Mouse (Mus musculus): ENCODE measurements around the gene Sirt4. TPM values are rescaled to one million over a fixed set of nuclear protein-coding genes. Genes with fewer than 3 reads are reported as not detected.

Sirt4 gene
- total and polyA plus RNA-seq, 3 experiments = 15.3 to 25.1 (median 18.8) TPM

DNA sequence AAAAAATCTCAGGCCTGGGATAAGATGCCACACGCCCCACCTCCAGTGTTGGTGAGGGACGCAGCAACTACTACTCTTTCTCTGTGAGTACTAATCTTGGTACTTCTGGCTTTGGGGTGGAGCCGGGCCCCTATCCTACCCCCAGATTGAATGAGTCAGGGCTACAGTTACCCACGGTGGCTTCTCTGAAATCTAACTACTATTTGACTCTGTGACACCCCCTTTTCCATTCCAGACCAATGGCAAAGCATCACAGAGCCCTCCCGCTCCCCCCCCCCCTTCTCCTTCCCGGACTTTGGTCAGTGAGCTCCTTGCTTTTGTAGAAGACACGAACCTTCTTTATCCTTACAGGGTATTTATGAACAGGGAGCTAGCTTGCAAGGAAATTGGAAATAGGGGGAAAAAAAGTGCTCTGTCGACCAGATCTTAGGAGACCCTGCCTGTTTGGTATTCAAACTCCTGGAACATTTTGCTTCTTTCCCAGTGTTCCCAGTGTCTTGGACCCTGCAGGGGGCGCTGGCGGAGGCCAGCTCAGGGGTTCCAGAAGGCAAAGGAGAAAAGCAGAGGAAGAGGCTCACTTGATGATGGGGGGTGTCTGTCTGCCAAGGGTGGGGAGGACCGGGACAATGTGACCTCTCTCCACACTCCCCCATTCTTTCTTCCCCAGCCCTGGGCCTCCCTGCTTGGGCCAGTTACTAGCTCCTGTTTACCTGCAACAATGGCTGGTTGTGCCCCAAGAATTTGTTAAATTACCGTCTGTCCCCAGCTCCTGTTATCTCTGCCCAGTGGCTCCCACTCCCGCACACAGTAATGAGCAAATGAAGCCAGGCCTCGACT lies 53.2 kb downstream of the Sirt4 start:
- whole genome bisulfite sequencing = 35% methylated on average over 14 of the region's 14 CpGs
- Histone ChIP-seq H3K4me1 (ENCODE audit: control insufficient read depth, insufficient read depth, low read length) (no peaks in the 10 kb centered on the region), H3K79me2 (replicated peaks; ENCODE audit: control insufficient read depth, insufficient read depth, low read length) (no peaks in the 10 kb centered on the region), H3K4me3 (no peak overlapping the region), H3K9ac (ENCODE audit: low read depth, low read length) (no peak overlapping the region), H3K27me3 (ENCODE audit: control insufficient read depth, insufficient read depth, low read length) (peaks cover 17% of the 10 kb centered on the region), H3K27ac (no peak overlapping the region), H3K36me3 (ENCODE audit: control insufficient read depth, insufficient read depth, low read length) (no peaks in the 10 kb centered on the region)
- TF ChIP-seq EP300 (IDR thresholded peaks at IDR 0.05; ENCODE audit: insufficient read depth, low read depth, low read length) (no peak), POLR2A (IDR thresholded peaks at IDR 0.05; ENCODE audit: insufficient read depth, low read depth, low read length) (no peak), CTCF (IDR thresholded peaks at IDR 0.05) (peak; percentile 36)
- no peak for DNase-seq
- intact Hi-C loops (cut with DNase I) = no loop called here

DNA sequence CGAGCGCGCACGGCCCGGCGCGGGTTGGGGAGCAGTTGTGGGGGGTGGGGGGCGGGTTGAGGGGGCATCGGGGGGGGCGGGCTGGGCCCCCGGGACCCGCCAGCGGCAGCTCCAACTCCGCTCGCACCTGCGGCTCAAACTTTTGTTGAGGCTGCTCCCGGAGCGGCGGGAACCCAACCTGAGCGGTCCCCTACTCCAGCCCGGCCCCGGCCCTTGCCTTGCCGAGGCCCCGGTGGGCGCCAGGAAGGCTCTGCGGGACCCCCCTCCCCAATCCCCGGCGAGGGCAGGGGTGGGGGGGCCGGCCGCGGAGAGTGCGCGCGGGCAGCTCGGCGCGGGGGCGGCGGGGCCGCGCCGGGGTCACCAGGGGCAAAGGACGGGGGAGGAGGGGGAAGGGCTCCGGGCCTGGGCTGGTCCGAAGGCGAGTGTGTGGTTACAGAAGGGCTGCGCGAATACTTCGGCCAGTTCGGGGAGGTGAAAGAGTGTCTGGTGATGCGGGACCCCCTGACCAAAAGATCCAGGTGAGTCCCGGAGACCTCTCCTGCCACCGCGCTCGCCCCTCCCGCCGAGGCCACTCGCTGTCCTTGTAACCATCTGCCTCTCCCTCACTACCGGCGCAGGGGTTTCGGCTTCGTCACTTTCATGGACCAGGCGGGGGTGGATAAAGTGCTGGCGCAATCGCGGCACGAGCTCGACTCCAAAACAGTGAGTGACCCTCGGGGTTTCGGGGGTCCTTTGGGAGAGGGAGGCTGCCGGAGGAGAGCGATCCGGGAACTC lies 54.2 kb downstream of the Sirt4 start:
- intact Hi-C loops (cut with DNase I) = no loop called here
- DNase-seq = no peak
- Histone ChIP-seq H3K9ac (ENCODE audit: low read depth, low read length) (peak overlapping the region; percentile 54), H3K79me2 (replicated peaks; ENCODE audit: control insufficient read depth, insufficient read depth, low read length) (no peaks in the 10 kb centered on the region), H3K27ac (no peak overlapping the region), H3K27me3 (ENCODE audit: control insufficient read depth, insufficient read depth, low read length) (peaks cover 17% of the 10 kb centered on the region), H3K36me3 (ENCODE audit: control insufficient read depth, insufficient read depth, low read length) (no peaks in the 10 kb centered on the region), H3K4me3 (peak overlapping the region; percentile 38), H3K4me1 (ENCODE audit: control insufficient read depth, insufficient read depth, low read length) (no peaks in the 10 kb centered on the region)
- TF ChIP-seq EP300 (IDR thresholded peaks at IDR 0.05; ENCODE audit: insufficient read depth, low read depth, low read length) = no peak
- no peak for TF ChIP-seq POLR2A (IDR thresholded peaks at IDR 0.05; ENCODE audit: insufficient read depth, low read depth, low read length)
- TF ChIP-seq CTCF (IDR thresholded peaks at IDR 0.05) = no peak
- 5% methylated on average over 44 of the region's 73 CpGs for WGBS

DNA sequence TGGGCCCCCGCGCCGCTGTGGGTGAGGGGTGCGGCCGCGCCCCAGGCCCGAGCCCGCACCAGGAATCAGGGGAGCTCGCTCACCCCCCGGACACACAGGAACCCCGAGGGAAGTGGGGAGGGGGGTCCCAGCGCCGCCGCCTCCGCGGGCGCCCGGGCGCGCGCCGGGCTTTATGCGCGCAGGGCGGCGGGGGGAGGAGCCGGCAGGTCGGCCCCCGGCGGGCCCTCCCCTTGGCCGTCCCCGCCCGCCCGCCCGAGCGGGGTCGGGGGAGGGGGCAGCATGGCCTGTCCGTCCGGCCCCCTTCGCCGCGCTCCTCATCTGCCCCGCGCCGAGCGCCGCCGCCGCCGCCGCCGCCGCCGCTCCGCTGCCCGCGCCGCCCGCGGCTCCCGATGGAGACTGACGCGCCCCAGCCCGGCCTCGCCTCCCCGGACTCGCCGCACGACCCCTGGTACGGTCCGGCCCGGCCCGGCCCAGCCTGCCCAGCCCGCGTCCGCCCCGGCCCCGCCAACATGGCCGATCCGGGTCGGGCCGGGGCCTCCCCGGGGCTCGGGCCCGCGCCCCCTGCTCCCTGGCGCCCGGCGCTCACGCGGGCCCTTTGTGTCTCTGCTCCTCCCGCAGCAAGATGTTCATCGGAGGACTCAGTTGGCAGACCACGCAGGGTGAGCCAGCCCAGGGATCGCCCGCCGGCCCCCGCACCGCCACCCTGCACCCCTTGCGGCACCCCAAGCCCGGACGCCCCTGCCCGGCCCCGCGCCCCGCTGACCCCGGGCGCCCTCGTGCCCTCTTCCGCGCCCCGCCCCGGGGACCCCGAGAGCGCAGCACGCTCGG lies 55.0 kb downstream of the Sirt4 start, which contains the start of gene Msi1:
Gene Msi1 (plus strand): TSS at position 241 of the 828 bp plus-strand sequence.
- H3K36me3 ChIP-seq (ENCODE audit: control insufficient read depth, insufficient read depth, low read length) = no peaks in the 10 kb centered on the region
- no peaks in the 10 kb centered on the region for H3K79me2 ChIP-seq (replicated peaks; ENCODE audit: control insufficient read depth, insufficient read depth, low read length)
- H3K4me1 ChIP-seq (ENCODE audit: control insufficient read depth, insufficient read depth, low read length) = no peaks in the 10 kb centered on the region
- H3K27ac ChIP-seq = no peak within 1 kb of the TSS
- H3K4me3 ChIP-seq = peak within 1 kb of the TSS; percentile 39
- 2% methylated on average over 92 of the region's 117 CpGs for WGBS
- peak within 1 kb of the TSS; percentile 54 for H3K9ac ChIP-seq (ENCODE audit: low read depth, low read length)
- TF ChIP-seq EP300 (IDR thresholded peaks at IDR 0.05; ENCODE audit: insufficient read depth, low read depth, low read length) (no peak), CTCF (IDR thresholded peaks at IDR 0.05) (no peak), POLR2A (IDR thresholded peaks at IDR 0.05; ENCODE audit: insufficient read depth, low read depth, low read length) (no peak)
- DNase-seq = no peak
- peaks cover 17% of the 10 kb centered on the region for H3K27me3 ChIP-seq (ENCODE audit: control insufficient read depth, insufficient read depth, low read length)
- intact Hi-C loops (cut with DNase I) = no loop called here

DNA sequence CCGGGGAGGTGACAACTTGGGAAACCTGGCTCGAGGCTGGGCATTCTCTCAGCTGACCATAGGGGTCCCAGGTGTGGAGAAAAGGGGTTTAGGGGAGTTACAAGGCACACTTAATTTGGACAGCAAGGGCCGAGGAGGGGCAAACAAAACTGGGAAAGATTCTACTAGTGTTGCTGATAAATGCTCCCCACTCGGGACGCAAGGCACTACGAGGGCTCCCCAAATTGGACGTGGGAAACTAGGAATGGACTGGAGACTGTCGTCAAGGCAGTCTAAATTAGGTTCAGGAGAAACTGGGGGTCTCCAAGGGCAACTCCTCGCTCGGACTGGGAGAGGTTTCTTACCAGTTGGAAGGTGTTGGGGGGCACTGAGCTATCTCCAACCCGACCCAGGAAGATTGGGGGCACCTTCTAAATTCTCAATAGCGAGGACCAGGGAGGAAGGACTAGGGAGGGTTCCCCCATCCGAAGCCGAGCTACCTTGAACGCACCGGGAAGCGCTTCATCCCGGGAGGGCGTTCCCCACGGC lies 55.6 kb downstream of the Sirt4 start:
- Histone ChIP-seq H3K4me1 (ENCODE audit: control insufficient read depth, insufficient read depth, low read length) (no peaks in the 10 kb centered on the region), H3K9ac (ENCODE audit: low read depth, low read length) (no peak overlapping the region), H3K79me2 (replicated peaks; ENCODE audit: control insufficient read depth, insufficient read depth, low read length) (no peaks in the 10 kb centered on the region), H3K4me3 (peak overlapping the region; percentile 39), H3K27me3 (ENCODE audit: control insufficient read depth, insufficient read depth, low read length) (peaks cover 17% of the 10 kb centered on the region), H3K27ac (no peak overlapping the region), H3K36me3 (ENCODE audit: control insufficient read depth, insufficient read depth, low read length) (no peaks in the 10 kb centered on the region)
- WGBS = 5% methylated on average over 20 of the region's 20 CpGs
- intact Hi-C loops (cut with DNase I) = no loop called here
- TF ChIP-seq EP300 (IDR thresholded peaks at IDR 0.05; ENCODE audit: insufficient read depth, low read depth, low read length) (no peak), CTCF (IDR thresholded peaks at IDR 0.05) (no peak), POLR2A (IDR thresholded peaks at IDR 0.05; ENCODE audit: insufficient read depth, low read depth, low read length) (no peak)
- DNase-seq = no peak

Other genes starting within 250 kb of the Sirt4 start
- 10 to 100 TPM; 32.2 to 38.1 TPM for gene Pop5, start 248.9 kb downstream of the Sirt4 start, total RNA-seq (2021)
- gene Pop5, start 248.9 kb downstream of the Sirt4 start, polyA plus RNA-seq (2012; rRNA removed) = 36.2 and 43.8 TPM in 2 replicates
- 100 to 1,000 TPM; 391 to 397 TPM for gene Rnf10, start 211.8 kb downstream of the Sirt4 start, total RNA-seq (2021)
- 175 and 205 TPM in 2 replicates for gene Rnf10, start 211.8 kb downstream of the Sirt4 start, polyA plus RNA-seq (2012; rRNA removed)
- gene Coq5, start 205.1 kb downstream of the Sirt4 start, total RNA-seq (2021) = 100 to 1,000 TPM; 140 to 146 TPM
- 57.1 and 84.0 TPM in 2 replicates for gene Coq5, start 205.1 kb downstream of the Sirt4 start, polyA plus RNA-seq (2012; rRNA removed)
- gene Dynll1, start 183.7 kb downstream of the Sirt4 start, total RNA-seq (2021) = 10 to 100 TPM; 65.1 to 85.6 TPM
- gene Dynll1, start 183.7 kb downstream of the Sirt4 start, polyA plus RNA-seq (2012; rRNA removed) = 65.2 and 83.8 TPM in 2 replicates
- 10 to 100 TPM; 14.9 to 16.1 TPM for gene Srsf9, start 157.5 kb downstream of the Sirt4 start, total RNA-seq (2021)
- gene Srsf9, start 157.5 kb downstream of the Sirt4 start, polyA plus RNA-seq (2012; rRNA removed) = 11.8 and 15.3 TPM in 2 replicates
- gene Gatc, start 143.5 kb downstream of the Sirt4 start, total RNA-seq (2021) = 10 to 100 TPM; 18.1 to 19.8 TPM
- gene Gatc, start 143.5 kb downstream of the Sirt4 start, polyA plus RNA-seq (2012; rRNA removed) = 18.2 and 19.9 TPM in 2 replicates
- gene Triap1, start 143.5 kb downstream of the Sirt4 start, total RNA-seq (2021) = 10 to 100 TPM; 21.8 to 24.3 TPM
- gene Triap1, start 143.5 kb downstream of the Sirt4 start, polyA plus RNA-seq (2012; rRNA removed) = 13.9 and 20.0 TPM in 2 replicates
- gene Cox6a1, start 135.7 kb downstream of the Sirt4 start, total RNA-seq (2021) = 100 to 1,000 TPM; 232 to 256 TPM
- gene Cox6a1, start 135.7 kb downstream of the Sirt4 start, polyA plus RNA-seq (2012; rRNA removed) = 546 and 797 TPM in 2 replicates
- gene Msi1, start 55.1 kb downstream of the Sirt4 start, total RNA-seq (2021) = under 1 TPM; 0.55 to 0.99 TPM
- 0.61 and 0.64 TPM in 2 replicates for gene Msi1, start 55.1 kb downstream of the Sirt4 start, polyA plus RNA-seq (2012; rRNA removed)
- not detected for gene Pla2g1b, start 18.5 kb downstream of the Sirt4 start, total RNA-seq (2021)
- gene Pla2g1b, start 18.5 kb downstream of the Sirt4 start, polyA plus RNA-seq (2012; rRNA removed) = not detected in 2 replicates
- gene Pxn, start 22.0 kb upstream of the Sirt4 start, total RNA-seq (2021) = 10 to 100 TPM; 35.9 to 37.1 TPM
- 51.9 and 56.5 TPM in 2 replicates for gene Pxn, start 22.0 kb upstream of the Sirt4 start, polyA plus RNA-seq (2012; rRNA removed)
- gene Rplp0, start 74.7 kb upstream of the Sirt4 start, total RNA-seq (2021) = 100 to 1,000 TPM; 587 to 705 TPM
- 1,240 and 1,274 TPM in 2 replicates for gene Rplp0, start 74.7 kb upstream of the Sirt4 start, polyA plus RNA-seq (2012; rRNA removed)
- 10 to 100 TPM; 34.2 to 40.1 TPM for gene Gcn1l1, start 80.5 kb upstream of the Sirt4 start, total RNA-seq (2021)
- 21.5 and 34.6 TPM in 2 replicates for gene Gcn1l1, start 80.5 kb upstream of the Sirt4 start, polyA plus RNA-seq (2012; rRNA removed)
- 10 to 100 TPM; 41.2 to 48.6 TPM for gene Rab35, start 147.2 kb upstream of the Sirt4 start, total RNA-seq (2021)
- 40.1 and 44.9 TPM in 2 replicates for gene Rab35, start 147.2 kb upstream of the Sirt4 start, polyA plus RNA-seq (2012; rRNA removed)
- 1 to 10 TPM; 4.6 to 6.1 TPM for gene Bicdl1, start 246.9 kb upstream of the Sirt4 start, total RNA-seq (2021)
- gene Bicdl1, start 246.9 kb upstream of the Sirt4 start, polyA plus RNA-seq (2012; rRNA removed) = 10.1 and 10.4 TPM in 2 replicates